Mouse (Mus musculus) cerebellum, adult 11-12 months (tissue): Measurements from ENCODE around the gene Gpatch3.

ENCODE experiments used
- DNase-seq: peaks from one replicate; pipeline ENCODE4 v3.0.0; 2022

Gpatch3 gene

DNA sequence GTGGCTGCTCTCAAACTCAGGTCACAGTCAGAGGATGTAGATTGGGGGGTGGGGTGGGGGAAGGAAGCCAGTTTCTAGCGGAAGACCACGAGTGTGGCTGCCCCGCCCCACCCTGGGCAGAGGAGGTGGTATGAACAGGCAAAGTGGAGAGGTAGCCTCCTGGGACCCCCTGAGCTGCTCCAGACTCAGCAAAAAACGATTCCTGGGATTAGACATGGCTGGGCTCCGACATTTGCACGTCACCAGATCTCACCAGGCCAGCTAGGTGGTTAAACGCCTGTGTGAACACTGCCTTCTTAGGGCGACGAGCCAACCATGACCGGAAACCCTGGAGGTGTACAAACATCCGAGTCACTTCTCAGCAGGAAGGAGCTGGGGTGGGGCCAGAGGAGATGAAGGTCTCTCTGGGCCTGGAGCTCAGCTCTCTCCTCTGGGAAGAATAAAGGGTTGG lies 51.1 kb downstream of the Gpatch3 start:
- DNase-seq = no peak

GRCm38 (mm10) chr4:133626221-133626620 lies 51.7 kb downstream of the Gpatch3 start:
- DNase-seq = no peak

- DNase-seq = no peak
Observed at GRCm38 (mm10) chr4:133626621-133627020, 52.1 kb downstream of the Gpatch3 start.

- DNase-seq = peak; percentile 86
Observed at GRCm38 (mm10) chr4:133627039-133627438, 52.5 kb downstream of the Gpatch3 start.

DNA sequence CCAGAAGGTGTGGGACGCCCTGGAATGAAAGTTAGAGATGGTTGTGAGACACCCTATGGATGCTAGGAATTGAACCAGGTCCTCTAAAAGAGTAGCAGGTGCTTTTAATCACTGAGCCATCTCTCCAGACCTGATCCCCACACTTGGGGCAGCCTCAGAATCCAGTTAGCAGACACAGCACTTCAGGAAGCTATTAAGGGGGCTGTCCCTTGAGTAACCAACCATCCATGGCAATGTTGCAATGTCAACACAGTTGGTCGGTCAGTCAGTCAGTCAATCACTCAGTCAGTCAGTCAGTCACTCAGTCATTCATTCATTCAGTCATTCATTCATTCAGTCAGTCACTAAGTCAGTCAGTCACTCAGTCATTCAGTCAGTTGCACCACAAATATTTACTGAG lies 54.0 kb downstream of the Gpatch3 start:
- no peak for DNase-seq

GRCm38 (mm10) chr4:133629191-133629590 lies 54.6 kb downstream of the Gpatch3 start:
- DNase-seq = no peak

- peak; percentile 78 for DNase-seq
Observed at GRCm38 (mm10) chr4:133630326-133630920, 55.9 kb downstream of the Gpatch3 start.

DNA sequence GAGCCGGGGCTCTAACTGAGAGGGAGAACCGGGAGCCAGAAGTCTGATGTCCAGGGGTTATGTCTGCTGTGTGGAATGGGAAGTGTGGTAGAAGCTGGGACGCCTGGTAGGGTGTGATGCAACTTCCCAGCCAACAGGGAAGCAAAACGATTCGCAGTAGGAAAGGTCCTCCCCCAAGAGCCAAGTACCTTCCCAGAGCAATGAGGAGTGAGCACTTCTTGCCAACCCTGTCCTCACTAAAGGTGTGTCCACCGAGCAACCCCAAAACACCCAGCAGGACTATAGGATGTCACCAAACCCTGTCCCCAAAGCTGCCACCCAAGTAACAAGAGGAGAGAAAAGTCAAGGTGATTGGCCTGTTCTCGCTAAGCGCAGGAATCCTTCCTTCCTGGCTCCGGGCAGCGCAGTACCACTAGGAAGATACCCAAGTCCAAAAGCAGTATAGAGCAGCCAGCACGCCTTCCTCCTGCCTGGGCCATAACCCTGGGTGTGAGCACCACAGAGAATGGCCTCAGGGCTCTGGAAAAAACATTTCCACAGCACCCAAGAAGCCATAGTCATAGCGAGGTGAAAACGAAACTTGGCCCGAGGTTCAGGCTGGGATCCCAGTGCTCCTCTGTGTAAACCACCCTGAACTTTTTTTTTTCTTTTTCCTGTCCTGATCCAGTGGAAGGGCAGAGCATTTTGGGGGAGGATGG lies 56.7 kb downstream of the Gpatch3 start:
- DNase-seq = no peak

DNA sequence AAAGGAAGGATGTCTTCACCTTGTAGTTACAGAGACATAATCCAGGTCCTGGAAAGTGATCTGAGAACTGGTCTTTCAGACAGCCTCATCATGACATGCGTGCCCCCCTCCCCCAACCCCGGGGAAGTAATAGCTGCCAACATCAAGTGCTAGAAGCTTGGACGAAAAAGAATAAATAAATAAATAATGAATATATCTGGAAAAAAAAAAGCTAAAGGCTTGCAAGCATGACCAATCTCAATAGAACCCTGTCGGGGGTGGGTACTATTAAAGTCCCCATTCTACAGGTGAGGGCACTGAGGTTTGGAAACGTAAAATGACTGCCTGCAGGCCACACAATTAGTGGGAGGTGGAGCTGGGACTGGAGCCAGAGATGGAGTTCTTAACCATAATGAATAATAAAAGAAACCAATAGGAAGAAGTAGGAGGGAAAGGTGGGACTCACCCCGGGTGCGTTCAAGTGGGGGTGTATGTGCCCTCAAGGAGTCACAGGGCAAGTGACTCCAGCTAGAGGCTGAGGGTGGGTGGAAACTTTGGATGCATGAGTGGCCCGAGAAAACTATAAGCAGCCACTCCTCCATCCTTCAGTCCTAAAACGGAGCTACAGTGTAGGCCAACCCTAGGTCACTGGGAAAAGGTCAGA lies 57.3 kb downstream of the Gpatch3 start:
- DNase-seq = peak; percentile 56

DNA sequence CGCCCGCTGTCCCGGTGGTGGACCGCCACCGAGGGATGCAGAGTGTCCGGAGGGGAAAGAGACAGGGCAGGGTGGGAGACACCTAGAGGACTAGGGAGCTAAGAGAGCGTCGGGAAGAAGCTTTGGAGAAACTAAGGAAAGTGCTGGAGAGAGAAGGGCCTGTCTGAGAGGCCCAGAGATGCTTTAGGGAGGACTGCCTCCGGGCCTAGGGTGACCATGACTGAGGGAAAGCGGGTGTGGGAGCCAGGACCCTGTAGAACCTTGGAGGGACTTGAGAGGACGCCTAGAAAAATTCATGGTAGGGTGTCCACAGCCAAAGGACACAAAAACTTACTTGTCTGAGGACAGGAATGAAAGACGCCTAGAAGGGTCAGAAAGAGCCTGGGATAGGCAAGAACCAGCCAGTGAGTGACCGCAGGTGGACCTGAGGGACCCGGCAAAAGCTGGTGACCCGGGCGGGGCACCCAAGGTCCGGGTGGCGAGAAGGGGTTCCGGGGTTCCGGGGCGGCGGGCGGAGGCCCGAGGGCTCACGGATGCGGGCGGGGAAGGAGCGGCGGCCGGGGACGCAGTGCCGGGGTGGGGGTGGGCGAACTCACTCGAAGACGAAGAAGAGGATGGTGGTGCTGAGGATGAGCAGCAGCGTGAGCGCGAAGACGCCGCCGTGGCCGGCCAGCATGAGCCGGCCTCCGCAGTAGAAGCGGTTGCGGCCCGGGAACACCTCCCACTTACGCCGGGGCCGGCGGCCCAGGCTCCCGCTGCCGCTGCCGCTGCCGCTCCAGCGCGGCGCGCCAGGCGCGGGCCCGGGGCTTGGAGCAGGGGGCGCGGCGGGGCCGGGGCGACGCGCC lies 58.2 kb downstream of the Gpatch3 start:
- DNase-seq = no peak

- peak; percentile 88 for DNase-seq
Observed at GRCm38 (mm10) chr4:133633332-133634042, 58.9 kb downstream of the Gpatch3 start.
